Mouse (Mus musculus) heart, adult 2 months (tissue): ENCODE measurements around the gene Ppm1a.

Source experiments
- CTCF ChIP-seq: fragments of 200-600 bp; IDR thresholded peaks from 2 replicates; pipeline ENCODE4 v1.8.1; 2022; ENCODE audit warnings: antibody characterized with exemption, mild to moderate bottlenecking, moderate library complexity
- EP300 ChIP-seq: fragments of 200-500 bp; IDR thresholded peaks from 2 replicates; pipeline ENCODE4 v1.6.1; 2011; ENCODE audit warnings: low read depth, low read length, control low read depth; ENCODE audit not compliant: insufficient read depth
- POLR2A ChIP-seq: fragments of 200-500 bp; IDR thresholded peaks from 2 replicates; pipeline ENCODE4 v1.6.1; 2011; ENCODE audit warnings: mild to moderate bottlenecking, low read depth, low read length, control low read depth; ENCODE audit not compliant: insufficient read depth

- TF ChIP-seq CTCF (no peak), EP300 (no peak), POLR2A (no peak)
Measured at GRCm38 (mm10) chr12:72809798-72810197, 52.5 kb downstream of the Ppm1a start.
